Mouse (Mus musculus) layer of hippocampus, adult 9-11 months (tissue): ENCODE data around the gene Fam167b.
"Not testable (repeated sequence)": the region's sequence is repeated elsewhere in the genome, so short reads cannot be mapped to it uniquely, and the experiment has no call there.

Experiments
- DNase-seq: peaks from one replicate; pipeline ENCODE4 v3.0.0; 2022

Gene Fam167b

DNA sequence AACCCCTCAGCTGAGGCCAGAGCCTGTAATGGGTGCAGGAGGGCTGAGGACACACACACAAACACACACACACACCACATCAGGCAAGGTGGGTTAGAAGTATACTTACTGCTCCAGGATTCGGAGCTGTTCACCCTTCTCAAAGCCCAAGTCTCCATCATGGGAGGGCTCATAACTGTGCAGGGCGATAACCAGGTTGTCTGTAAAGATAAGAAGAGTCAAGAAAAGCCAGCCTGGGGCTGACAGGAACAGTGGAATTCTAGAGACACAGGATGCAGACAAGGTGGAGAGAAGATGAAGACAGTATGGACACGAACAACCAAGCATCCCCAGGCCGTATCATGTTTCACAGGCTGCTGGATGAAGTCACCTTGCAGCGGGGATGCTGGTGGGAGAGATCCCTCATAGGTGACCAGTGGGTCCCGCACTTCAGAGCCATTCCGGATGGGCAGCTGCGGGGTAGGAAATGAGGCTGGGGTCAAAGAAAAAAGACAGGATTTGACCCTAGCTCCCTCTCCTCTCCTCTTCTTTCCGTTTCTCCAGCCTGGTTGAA, 21.0 kb downstream of the Fam167b start:
- DNase-seq = no peak

DNA sequence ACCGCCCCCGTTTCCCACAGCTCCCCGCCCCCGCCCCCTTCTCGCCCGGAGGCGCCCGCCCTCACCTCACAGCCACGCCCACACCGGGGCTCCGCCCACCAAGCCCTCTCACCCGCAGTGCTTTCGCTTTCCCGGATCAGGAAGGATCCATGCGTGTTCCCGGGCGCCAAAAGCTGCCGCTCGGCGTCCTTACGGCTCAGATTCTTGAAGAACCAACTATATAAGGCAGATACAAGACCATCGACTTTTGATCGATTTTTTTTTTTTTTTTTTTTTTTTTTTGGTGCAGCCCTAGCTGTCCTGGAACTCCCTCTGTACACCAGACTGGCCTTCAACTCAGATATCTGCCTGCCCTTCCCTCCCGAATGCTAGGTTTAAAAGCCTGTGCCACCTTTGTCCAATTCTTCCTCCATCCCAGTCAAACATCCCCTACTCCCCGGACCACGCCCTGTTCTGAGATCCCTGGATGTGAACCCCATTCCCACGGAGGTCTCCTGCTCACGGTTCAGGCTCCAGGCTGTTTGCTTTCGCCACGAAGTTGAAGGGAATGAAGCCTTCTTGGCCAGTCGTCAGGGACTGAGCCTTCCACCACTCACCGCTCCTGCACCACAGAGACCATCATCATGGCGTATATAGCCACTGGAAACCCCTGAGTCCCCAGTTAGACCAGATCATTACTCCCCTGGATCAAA, 21.7 kb downstream of the Fam167b start:
- peak; percentile 86 for DNase-seq

DNA sequence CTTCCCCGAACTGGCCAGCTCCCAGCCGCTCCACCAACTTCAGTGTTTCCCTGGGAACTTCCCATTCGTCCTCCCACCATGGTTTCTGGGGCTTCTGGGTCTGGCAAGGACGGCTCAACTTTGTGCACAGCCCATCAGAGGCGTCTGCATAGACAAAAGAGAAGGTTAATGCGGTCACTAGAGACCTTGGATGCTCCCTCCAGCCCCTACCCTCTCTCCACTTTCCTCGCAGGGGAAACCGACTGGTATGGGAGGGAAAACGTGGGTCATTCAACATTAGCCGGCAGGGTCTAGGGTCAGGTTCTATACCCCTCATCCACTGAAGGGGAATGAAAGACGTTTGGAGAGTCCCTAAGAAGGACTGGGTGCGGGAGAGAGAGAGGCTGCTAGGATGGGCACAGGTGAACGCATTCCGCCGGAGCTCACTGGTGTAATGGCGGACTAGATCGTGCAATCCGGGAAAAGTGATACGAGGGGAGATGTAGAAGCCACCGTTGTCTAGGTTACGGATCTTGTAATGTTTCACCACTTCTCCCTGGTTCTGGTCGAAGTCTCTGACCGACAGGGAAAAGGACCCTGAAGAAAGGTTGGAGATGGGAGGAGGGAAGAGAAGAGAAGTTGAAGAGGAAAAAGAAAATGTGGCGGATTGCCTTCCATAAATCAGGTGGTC, 22.4 kb downstream of the Fam167b start:
- peak; percentile 31 for DNase-seq

DNA sequence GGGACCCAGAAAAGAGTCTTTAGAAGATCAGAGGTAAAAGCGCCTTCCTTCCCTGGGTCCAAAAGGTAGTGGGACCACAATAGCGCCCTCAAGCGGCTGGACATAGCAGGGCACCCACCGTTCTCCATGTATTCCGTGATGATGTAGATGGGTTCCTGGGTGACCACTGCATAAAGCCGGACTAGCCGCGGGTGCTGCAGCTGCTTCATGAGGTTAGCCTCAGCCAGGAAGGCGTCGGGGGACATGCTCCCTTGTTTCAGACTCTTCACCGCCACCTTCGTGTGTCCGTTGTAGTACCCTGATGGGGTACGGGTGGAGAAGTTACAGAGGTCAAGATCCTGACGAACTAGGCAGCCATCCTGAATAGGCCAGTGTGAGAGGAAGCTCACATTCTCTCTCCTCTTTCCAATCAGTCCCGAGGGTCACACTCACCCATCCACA, 22.9 kb downstream of the Fam167b start:
- DNase-seq = peak; percentile 46

DNA sequence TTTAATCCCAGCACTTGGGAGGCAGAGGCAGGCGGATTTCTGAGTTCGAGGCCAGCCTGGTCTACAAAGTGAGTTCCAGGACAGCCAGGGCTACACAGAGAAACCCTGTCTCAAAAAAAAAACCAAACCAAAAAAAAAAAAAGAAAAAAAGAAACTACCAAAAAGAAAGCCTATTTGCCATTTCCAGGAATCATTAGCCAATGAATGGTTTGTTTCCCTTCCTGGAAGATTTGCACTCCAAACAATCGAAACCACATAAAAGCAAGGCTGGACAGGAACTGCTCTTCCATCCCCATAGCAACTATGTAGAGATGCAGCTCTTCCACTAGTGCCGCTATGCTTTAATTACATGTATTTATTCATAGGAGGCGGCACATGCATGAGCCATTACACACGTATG, 23.8 kb downstream of the Fam167b start:
- not testable (repeated sequence) for DNase-seq

DNA sequence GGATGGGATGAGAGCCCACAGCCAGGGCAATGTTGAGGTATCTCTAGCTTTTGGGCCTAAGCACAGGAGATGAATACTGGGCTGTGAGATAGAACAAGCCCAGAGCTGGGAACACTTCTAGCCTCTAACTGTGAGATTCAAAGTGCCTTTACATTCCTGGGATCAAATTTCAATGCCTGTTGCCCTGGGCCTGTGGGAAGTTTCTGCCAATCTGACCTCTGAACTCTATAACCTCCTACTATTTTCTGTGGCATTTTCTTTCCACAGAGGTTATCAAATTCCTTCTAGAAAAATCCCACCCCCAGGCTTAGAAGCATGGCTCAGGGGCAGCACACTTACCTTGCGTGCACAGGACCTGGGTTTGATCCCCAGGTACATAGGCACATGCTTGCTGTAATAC, 28.1 kb downstream of the Fam167b start:
- no peak for DNase-seq

DNA sequence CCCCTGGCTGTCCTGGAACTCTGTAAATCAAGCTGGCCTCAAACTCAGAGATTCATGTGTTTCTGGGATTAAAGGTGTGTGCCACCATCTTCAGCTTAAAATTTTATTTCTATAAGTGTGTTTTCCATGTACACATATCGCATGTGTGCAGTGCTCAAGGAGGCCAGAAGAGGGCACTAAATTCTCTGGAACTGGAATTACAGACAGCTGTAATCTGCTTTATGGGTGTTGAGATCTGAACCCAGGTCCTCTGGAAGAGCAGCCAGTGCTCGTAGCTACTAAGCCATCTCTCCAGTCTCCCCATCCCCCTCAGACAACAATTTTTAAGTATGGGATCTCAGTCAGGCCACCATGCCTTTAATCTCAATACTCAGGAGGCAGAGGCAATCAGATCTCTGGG, 29.0 kb downstream of the Fam167b start:
- no peak for DNase-seq

DNA sequence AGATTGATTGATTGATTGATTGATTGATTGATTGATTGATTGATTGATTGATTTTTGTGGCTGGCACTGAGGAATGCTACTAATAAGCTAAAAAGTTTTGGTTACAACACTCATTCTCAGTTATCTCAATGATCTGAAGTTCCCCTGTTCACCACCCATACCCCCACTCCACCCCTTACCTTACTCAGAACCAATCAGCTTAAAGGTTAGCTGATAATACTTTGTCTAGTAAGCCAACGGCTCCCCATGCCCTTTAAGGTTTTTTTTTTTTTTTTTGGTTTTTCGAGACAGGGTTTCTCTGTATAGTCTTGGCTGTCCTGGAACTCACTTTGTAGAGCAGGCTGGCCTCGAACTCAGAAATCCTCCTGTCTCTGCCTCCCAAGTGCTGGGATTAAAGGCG, 30.7 kb downstream of the Fam167b start:
- DNase-seq = not testable (repeated sequence)

DNA sequence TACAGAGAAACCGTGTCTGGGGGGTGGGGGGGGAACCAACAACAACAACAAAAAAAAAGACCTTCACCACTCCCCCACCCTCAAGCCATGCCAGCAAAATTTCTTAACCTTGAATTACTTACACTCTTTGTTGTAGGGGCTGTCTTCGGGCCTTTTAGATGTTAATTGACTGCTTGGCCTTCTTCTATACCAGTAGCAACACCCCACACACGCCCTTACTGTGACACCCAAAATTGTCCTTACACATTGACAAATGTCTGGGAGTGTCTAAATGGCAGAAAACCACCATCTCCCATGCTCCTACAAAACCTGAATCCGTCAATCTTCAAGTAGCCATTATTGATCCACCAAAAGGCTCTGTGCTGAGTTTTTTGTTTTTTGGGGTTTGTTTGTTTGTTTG, 34.2 kb downstream of the Fam167b start:
- no peak for DNase-seq

DNA sequence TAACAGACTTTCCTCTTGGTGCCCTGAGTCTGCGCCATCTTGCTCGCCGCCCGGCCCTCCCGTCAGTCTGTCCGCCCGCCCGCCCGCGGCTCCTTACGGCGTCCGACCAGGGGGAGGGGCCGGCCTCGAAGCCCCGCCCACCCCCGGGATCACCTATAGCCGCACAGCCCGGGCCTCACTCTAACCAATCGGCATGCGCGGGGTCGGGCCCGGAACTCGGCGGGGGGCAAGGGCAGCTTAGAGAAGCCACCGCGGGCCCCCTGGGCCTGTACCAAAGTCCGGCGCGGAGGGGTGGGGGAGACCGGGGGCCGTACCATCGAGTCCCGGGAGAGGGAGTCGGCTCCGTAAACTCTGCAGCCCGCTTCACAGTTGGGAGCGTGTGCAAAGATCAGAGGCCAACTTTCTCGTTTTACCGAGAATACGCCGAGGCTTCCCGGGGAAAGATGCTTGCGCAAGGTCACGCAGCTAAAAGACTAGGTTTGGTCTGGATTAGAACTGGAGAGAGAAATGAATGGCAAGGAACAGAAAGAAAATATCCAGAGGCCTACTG, 35.7 kb downstream of the Fam167b start, which contains the start of gene Hdac1:
TSS of gene Hdac1 (minus strand) at position 122 of the 550 bp plus-strand sequence.
- peak; percentile 98 for DNase-seq

DNA sequence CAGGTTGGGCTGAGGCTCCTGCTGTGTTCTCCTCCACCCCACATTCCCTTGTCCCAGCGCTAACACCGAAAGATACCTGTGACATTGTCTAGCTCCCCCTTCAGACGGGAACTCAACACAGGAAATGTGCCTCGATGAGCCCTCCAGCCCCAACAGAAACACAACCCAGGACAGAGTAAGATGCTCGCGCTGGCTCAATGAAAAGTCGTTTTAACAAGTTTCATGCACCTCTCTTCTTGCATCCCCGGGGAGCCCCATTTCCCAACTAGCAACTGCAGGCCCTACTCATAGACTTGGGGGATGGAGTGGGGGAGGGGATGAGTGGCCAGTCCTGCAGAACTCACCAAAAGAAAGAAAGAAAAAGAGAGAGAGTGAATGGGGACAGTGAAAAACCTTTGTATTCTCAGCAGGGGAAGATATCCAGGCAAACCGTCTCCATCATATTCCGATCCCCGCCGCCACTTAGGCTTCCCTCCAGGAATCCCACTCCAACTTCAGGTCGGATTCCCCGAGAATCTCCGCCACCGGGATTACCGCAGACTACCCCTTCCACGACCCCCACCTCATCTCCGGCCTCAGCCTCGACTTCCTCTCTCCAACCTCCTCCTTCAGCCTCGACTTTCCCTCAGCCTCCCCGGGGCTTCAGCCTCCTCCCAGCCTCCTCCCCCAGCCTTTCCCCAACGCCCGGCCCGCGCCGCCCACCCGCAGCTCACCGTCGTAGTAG, 36.3 kb downstream of the Fam167b start:
- no peak for DNase-seq

DNA sequence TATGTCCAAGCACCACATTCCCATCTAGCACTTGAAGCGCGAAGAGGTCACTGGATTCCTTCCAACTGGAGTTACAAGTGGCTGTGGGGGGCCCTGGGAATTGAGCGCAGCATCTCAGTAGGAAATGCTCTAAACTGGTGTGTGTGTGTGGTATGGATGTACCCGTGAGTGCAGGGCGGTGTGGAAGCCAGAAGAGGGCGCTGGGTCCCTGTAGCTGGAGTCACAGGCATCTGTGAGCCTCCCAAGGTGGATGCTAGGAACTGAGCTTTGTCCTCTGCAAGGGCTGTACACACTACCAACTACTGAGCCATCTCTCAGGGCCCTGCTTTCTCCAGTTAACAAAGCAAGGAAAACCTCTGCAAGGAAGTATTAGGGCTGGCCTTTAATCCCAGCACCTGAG, 38.3 kb downstream of the Fam167b start:
- no peak for DNase-seq

DNA sequence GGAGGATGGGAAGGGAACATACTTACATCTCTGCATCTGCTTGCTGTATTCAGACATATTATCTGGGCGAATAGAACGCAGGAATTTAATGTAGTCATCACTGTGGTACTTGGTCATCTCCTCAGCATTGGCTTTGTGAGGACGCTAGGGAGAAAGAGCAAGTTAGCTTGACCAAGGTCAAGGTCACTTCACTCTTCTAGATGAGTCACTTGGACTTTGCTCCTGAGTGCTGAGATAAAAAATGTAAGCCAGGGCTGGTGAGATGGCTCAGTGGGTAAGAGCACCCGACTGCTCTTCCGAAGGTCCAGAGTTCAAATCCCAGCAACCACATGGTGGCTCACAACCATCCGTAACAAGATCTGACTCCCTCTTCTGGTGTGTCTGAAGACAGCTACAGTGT, 49.4 kb downstream of the Fam167b start:
- DNase-seq = not testable (repeated sequence)
